Mouse (Mus musculus) small intestine, adult 2 months (tissue): ENCODE data around the gene Plac1.

Experiments used
- CTCF ChIP-seq: fragments of 200-500 bp; IDR thresholded peaks from 2 replicates; pipeline ENCODE4 v1.5.1; 2012; ENCODE audit warnings: low read depth, mild to moderate bottlenecking, control low read depth, inconsistent platforms, low read length, moderate library complexity, mixed read lengths; ENCODE audit not compliant: insufficient replicate concordance, insufficient read length; ENCODE audit errors: extremely low read depth
- POLR2A ChIP-seq: fragments of 200-500 bp; IDR thresholded peaks from 2 replicates; pipeline ENCODE4 v1.6.1; 2012; ENCODE audit warnings: low read depth, mild to moderate bottlenecking, control low read depth, inconsistent platforms, low read length, moderate library complexity

GRCm38 (mm10) chrX:53118019-53118418 is 121.9 kb downstream of the Plac1 start:
- TF ChIP-seq POLR2A = no peak
- TF ChIP-seq CTCF = no peak
